Mouse (Mus musculus) lung, postnatal 0 days (tissue): ENCODE results near the gene Usp49. TPM values are rescaled to one million over a fixed set of nuclear protein-coding genes. Genes with fewer than 3 reads are reported as not detected.
"Not testable (repeated sequence)": the region's sequence is repeated elsewhere in the genome, so short reads cannot be mapped to it uniquely, and the experiment has no call there.

Source experiments
- ATAC-seq: fragments of 200-750 bp; cut with Nextera tagmentation; 2 replicates; pipeline ENCODE4 v1.8.0; 2017; ENCODE audit warnings: moderate library complexity
- DNase-seq: peaks from one replicate; pipeline ENCODE4 v3.0.0-alpha.2; 2016; ENCODE audit warnings: low spot score
- H3K27ac ChIP-seq: fragments of 300-500 bp; sonication (generic); 2 replicates; pipeline ENCODE4 v1.5.1; 2014; ENCODE audit warnings: antibody characterized with exemption, mild to moderate bottlenecking, low read length, mixed read lengths
- H3K27me3 ChIP-seq: fragments of 300-500 bp; sonication (generic); replicated peaks from 2 replicates; pipeline ENCODE4 v1.6.1; 2014; ENCODE audit warnings: low read length, mixed read lengths; ENCODE audit not compliant: insufficient read depth
- H3K36me3 ChIP-seq: fragments of 300-500 bp; sonication (generic); 2 replicates; pipeline ENCODE4 v1.6.1; 2014; ENCODE audit warnings: low read length, mixed read lengths; ENCODE audit not compliant: insufficient read depth
- H3K4me1 ChIP-seq: fragments of 300-500 bp; sonication (generic); 2 replicates; pipeline ENCODE4 v1.6.1; 2014; ENCODE audit warnings: antibody characterized with exemption, low read depth, low read length, mixed read lengths; ENCODE audit not compliant: insufficient read depth
- H3K4me2 ChIP-seq: fragments of 300-500 bp; sonication (generic); replicated peaks from 2 replicates; pipeline ENCODE4 v1.6.1; 2014; ENCODE audit warnings: low read depth, mild to moderate bottlenecking, low read length, moderate library complexity, mixed read lengths
- H3K4me3 ChIP-seq: fragments of 300-500 bp; sonication (generic); 2 replicates; pipeline ENCODE4 v1.5.1; 2014; ENCODE audit warnings: low read depth, low read length
- H3K9ac ChIP-seq: fragments of 300-500 bp; sonication (generic); replicated peaks from 2 replicates; pipeline ENCODE4 v1.6.1; 2014; ENCODE audit warnings: low read depth, mild to moderate bottlenecking
- H3K9me3 ChIP-seq: fragments of 300-500 bp; sonication (generic); 2 replicates; pipeline ENCODE4 v1.6.1; 2016; ENCODE audit warnings: low read length, mixed read lengths
- CTCF ChIP-seq: IDR thresholded peaks from 2 replicates; pipeline ENCODE4 v1.5.1; 2016; ENCODE audit warnings: antibody characterized with exemption, mild to moderate bottlenecking
- EP300 ChIP-seq: IDR thresholded peaks from 2 replicates; pipeline ENCODE4 v1.6.1; 2016; ENCODE audit warnings: antibody characterized with exemption, mild to moderate bottlenecking, control low read depth
- WGBS: fragments of 180-500 bp; shearing (Covaris S2); extraction: QIAGEN DNeasy Blood & Tissue Kit; methylation state at CpG from one replicate; pipeline ENCODE4 v1.1.7; 2014; 5-methylcytosine and 5-hydroxymethylcytosine counted together
- polyA plus RNA-seq: library from polyadenylated mRNA; unstranded; fragments of >200 nt; fragmentation: Nextera tagmentation; extraction: Ambion mirVana; gene quantifications from 2 replicates; pipeline ENCODE4 v1.2.1, GENCODE M21; 2015

Usp49 gene
- polyA plus RNA-seq, 1 experiment from 2014 or later, result 3.3 TPM

DNA sequence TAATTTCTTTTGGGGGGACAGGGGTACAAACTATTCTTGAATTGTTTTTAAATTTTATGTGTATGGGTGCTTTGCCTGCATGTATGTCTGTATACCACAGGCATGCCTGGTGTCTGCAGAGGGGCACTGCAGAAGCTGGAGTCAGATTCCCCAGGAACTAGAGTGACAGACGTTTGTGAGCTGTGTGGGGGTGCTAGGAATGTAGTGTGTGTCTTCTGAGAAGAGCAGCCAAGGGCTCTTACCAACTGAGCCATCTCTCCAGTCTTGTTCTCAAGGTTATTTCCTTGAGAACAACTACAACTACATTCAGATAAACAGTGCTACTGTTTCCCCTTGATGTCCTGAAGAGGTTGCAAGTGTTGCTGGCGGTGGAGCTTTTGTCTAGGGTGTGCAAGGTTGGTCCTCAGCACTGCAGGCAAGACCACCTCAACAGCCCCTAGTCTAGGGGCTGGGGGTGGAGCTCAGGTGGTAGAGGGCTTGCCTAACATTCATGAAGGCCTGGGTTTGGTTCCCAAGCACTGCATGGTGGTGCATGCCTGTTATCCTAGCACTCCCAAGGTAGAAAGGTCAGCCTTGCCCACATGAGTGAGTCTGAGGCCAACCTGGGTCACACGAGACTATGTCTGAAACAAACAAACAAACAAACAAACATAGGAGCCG is 1.8 kb downstream of the Usp49 start:
- Histone ChIP-seq H3K9ac (no peak overlapping the region), H3K36me3 (no peaks in the 10 kb centered on the region), H3K4me1 (peaks cover 6% of the 10 kb centered on the region), H3K4me3 (no peak overlapping the region), H3K9me3 (no peaks in the 10 kb centered on the region), H3K27ac (no peak overlapping the region), H3K4me2 (no peak overlapping the region), H3K27me3 (no peaks in the 10 kb centered on the region)
- ATAC-seq (no peak), DNase-seq (no peak)
- 54% methylated on average over 4 of the region's 4 CpGs for WGBS
- no peak for TF ChIP-seq EP300
- TF ChIP-seq CTCF, result no peak

DNA sequence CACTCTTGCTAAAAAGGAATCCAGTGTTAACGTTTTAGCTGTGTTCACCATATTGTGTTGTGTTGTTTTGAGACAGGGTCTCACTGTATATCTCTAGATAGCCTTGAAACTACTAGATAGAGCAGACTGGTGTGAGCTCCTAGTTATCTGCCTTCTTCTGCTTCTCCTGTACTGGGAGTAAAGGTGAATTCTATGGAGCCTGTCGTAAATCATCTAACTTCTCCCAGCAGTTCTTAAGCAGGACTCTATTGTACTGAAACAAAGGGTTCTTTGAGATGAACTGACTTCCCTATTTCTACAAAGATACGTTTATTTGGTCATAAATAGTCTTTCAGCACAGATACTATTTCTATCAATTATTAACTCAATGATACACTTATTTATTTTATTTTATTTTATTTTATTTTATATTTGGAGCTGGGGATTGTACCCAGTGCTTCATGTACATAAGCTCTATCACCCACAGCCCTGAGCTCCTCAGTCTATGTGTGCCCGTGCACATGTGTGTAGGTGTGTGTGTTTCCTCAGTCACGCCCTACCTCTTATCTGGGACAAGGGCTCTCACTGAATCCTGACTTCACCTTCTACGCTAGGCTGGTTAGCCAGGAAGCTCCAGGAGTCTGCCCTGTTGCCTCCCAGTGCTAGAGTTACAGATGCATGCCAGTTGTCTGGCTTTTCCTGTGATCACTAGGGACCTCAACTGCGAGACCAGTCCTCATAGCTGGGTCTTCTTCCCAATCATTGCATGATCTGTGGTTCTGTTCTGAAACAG is 3.7 kb downstream of the Usp49 start:
- H3K4me3 ChIP-seq, result no peak overlapping the region
- no peak overlapping the region for H3K9ac ChIP-seq
- peaks cover 6% of the 10 kb centered on the region for H3K4me1 ChIP-seq
- no peak overlapping the region for H3K27ac ChIP-seq
- no peaks in the 10 kb centered on the region for H3K9me3 ChIP-seq
- no peaks in the 10 kb centered on the region for H3K27me3 ChIP-seq
- WGBS, result 55% methylated on average over 7 of the region's 7 CpGs
- TF ChIP-seq EP300 (no peak), CTCF (no peak)
- no peak overlapping the region for H3K4me2 ChIP-seq
- peak; percentile 61 for ATAC-seq
- peak; percentile 53 for DNase-seq
- H3K36me3 ChIP-seq, result no peaks in the 10 kb centered on the region

- Histone ChIP-seq H3K4me3 (no peak overlapping the region), H3K4me2 (no peak overlapping the region), H3K27me3 (no peaks in the 10 kb centered on the region), H3K4me1 (no peaks in the 10 kb centered on the region), H3K36me3 (no peaks in the 10 kb centered on the region), H3K27ac (no peak overlapping the region), H3K9me3 (no peaks in the 10 kb centered on the region), H3K9ac (no peak overlapping the region)
- WGBS, result 78% methylated on average over 2 of the region's 2 CpGs
- DNase-seq (no peak), ATAC-seq (no peak)
- TF ChIP-seq CTCF, result peak; percentile 27
- no peak for TF ChIP-seq EP300
Observed at GRCm38 (mm10) chr17:47642992-47643391, 12.5 kb downstream of the Usp49 start.

DNA sequence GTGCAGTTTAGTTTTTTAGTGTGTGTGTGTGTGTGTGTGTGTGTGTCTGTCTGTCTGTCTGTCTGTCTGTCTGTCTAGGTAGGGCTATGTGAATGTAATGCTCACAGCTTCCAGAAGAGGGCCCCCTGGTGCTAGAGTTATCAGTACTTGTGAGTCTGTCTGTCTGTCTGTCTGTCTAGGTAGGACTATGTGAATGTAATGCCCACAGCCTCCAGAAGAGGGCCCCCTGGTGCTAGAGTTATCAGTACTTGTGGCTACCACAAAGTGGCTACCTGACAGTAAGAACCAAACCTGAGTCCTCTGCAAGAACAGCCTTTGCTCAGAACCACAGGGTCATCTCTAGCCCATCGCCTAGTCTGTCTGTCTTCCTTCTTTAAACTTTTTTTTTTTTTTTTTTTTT is 16.2 kb downstream of the Usp49 start:
- Histone ChIP-seq H3K27ac (no peak overlapping the region), H3K4me3 (no peak overlapping the region), H3K9me3 (no peaks in the 10 kb centered on the region), H3K9ac (no peak overlapping the region), H3K4me1 (no peaks in the 10 kb centered on the region), H3K36me3 (no peaks in the 10 kb centered on the region), H3K4me2 (no peak overlapping the region), H3K27me3 (no peaks in the 10 kb centered on the region)
- TF ChIP-seq EP300 (no peak), CTCF (peak; percentile 90)
- peak; percentile 80 for DNase-seq
- peak; percentile 26 for ATAC-seq
- WGBS, result 77% methylated on average over 1 of the region's 1 CpGs

DNA sequence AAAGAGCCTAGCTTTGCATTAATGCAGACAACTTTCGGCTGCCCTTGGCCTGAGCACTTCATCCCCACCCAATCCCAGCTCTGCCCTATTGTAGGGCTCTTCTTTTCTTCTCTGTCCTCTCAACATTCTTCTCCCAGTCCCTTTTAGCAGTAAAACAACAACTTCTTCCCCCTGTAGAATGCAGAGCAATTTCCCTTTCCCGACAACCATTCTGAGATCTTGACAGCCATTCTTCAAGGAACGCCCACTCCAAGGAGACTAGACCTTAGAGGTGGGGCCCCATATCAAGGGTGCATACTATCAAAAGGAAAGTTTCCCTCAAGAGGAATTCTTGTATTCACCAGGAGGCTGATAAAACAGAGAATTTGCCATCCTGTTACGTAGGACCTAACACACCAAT is 18.5 kb downstream of the Usp49 start:
- no peak for TF ChIP-seq EP300
- no peak for TF ChIP-seq CTCF
- Histone ChIP-seq H3K4me3 (no peak overlapping the region), H3K36me3 (no peaks in the 10 kb centered on the region), H3K9me3 (no peaks in the 10 kb centered on the region), H3K27ac (no peak overlapping the region), H3K27me3 (no peaks in the 10 kb centered on the region), H3K4me1 (no peaks in the 10 kb centered on the region), H3K4me2 (no peak overlapping the region), H3K9ac (no peak overlapping the region)
- WGBS, result 50% methylated on average over 4 of the region's 4 CpGs
- ATAC-seq, result no peak
- no peak for DNase-seq

GRCm38 (mm10) chr17:47651953-47652352 is 21.5 kb downstream of the Usp49 start:
- 79% methylated on average over 2 of the region's 2 CpGs for WGBS
- no peak for DNase-seq
- ATAC-seq, result no peak

GRCm38 (mm10) chr17:47654346-47654745 is 23.9 kb downstream of the Usp49 start:
- H3K9me3 ChIP-seq, H3K4me3 ChIP-seq, H3K9ac ChIP-seq, H3K27me3 ChIP-seq, H3K27ac ChIP-seq, H3K36me3 ChIP-seq, DNase-seq, H3K4me2 ChIP-seq, H3K4me1 ChIP-seq, ATAC-seq: not testable (repeated sequence)
- WGBS, result 95% methylated on average over 8 of the region's 8 CpGs

More at GRCm38 (mm10) chr17:47651953-47652352, 21.5 kb downstream of the Usp49 start:
- no peaks in the 10 kb centered on the region for H3K4me1 ChIP-seq
- H3K4me2 ChIP-seq, result no peak overlapping the region
- H3K9me3 ChIP-seq, result no peaks in the 10 kb centered on the region
- TF ChIP-seq EP300, result no peak
- no peak for TF ChIP-seq CTCF
- H3K27me3 ChIP-seq, result no peaks in the 10 kb centered on the region
- H3K9ac ChIP-seq, result no peak overlapping the region
- H3K4me3 ChIP-seq, result no peak overlapping the region
- no peaks in the 10 kb centered on the region for H3K36me3 ChIP-seq
- no peak overlapping the region for H3K27ac ChIP-seq
